ENCODE assay signal across 8 mouse cellular contexts in genomic region chr4:136284455-136284854, GRCm38 (mm10). TPM values are rescaled to one million over a fixed set of nuclear protein-coding genes. Genes with fewer than 3 reads are reported as not detected.
DNase-seq lines count a peak whose midpoint lies in the region; ATAC-seq and TF ChIP-seq lines count a peak whose summit lies in the region.

Gene Zfp46, plus strand, starts transcription at chr4:136284683.

- peak; percentile 39 for TF ChIP-seq POLR2A in embryonic fibroblast, embryonic 13.5 days (IDR thresholded peaks at IDR 0.05; ENCODE audit: low read depth, low read length)

- no peak for TF ChIP-seq CTCF in embryonic fibroblast, embryonic 13.5 days (IDR thresholded peaks at IDR 0.05; ENCODE audit: borderline replicate concordance, insufficient read depth, low read length)
- TF ChIP-seq CTCF in midbrain, postnatal 0 days (IDR thresholded peaks at IDR 0.05): peak; percentile 7; the same call in 1 of the 2 replicates

- no peaks in the 10 kb centered on the region for H3K27me3 ChIP-seq in heart, embryonic 11.5 days (ENCODE audit: control insufficient read depth, insufficient read depth, low read length)
- H3K27me3 ChIP-seq in kidney, embryonic 15.5 days: no peaks in the 10 kb centered on the region
- peaks cover 10% of the 10 kb centered on the region for H3K27me3 ChIP-seq in limb, embryonic 13.5 days
- H3K27me3 ChIP-seq in midbrain, postnatal 0 days (ENCODE audit: insufficient read depth, low read length): no peaks in the 10 kb centered on the region

- H3K27ac ChIP-seq in embryonic fibroblast, embryonic 13.5 days (ENCODE audit: insufficient read depth, low read length): peak within 1 kb of the TSS; percentile 90
- peak within 1 kb of the TSS; percentile 81 for H3K27ac ChIP-seq in heart, embryonic 11.5 days (ENCODE audit: low read depth, low read length)
- peak within 1 kb of the TSS; percentile 94 for H3K27ac ChIP-seq in kidney, embryonic 15.5 days
- H3K27ac ChIP-seq in limb, embryonic 13.5 days: peak within 1 kb of the TSS; percentile 84
- peak within 1 kb of the TSS; percentile 93 for H3K27ac ChIP-seq in midbrain, postnatal 0 days (ENCODE audit: low read depth, low read length)

- H3K9me3 ChIP-seq in heart, embryonic 11.5 days (replicated peaks; ENCODE audit: control insufficient read depth, low read length): peaks cover 2% of the 10 kb centered on the region; the same call in 1 of the 2 replicates
- no peaks in the 10 kb centered on the region for H3K9me3 ChIP-seq in kidney, embryonic 15.5 days (replicated peaks)
- 0 out of 2 replicates have a peak, but pooled peaks cover 3% of the 10 kb centered on the region for H3K9me3 ChIP-seq in limb, embryonic 13.5 days
- H3K9me3 ChIP-seq in midbrain, postnatal 0 days (ENCODE audit: low read length): no peaks in the 10 kb centered on the region

- 28% methylated on average over 5 of the region's 5 CpGs for WGBS in heart, embryonic 11.5 days (ENCODE audit: insufficient replicate concordance)
- 30% methylated on average over 5 of the region's 5 CpGs for WGBS in kidney, embryonic 15.5 days
- 38% methylated on average over 5 of the region's 5 CpGs for WGBS in limb, embryonic 13.5 days
- 17% methylated on average over 5 of the region's 5 CpGs for WGBS in midbrain, postnatal 0 days

- peak within 1 kb of the TSS; percentile 48 for H3K4me3 ChIP-seq in embryonic fibroblast, embryonic 13.5 days (ENCODE audit: insufficient read depth, low read length)
- peak within 1 kb of the TSS; percentile 70 for H3K4me3 ChIP-seq in heart, embryonic 11.5 days (ENCODE audit: low read depth, low read length)
- peak within 1 kb of the TSS; percentile 65 for H3K4me3 ChIP-seq in kidney, embryonic 15.5 days (replicated peaks)
- H3K4me3 ChIP-seq in limb, embryonic 13.5 days: peak within 1 kb of the TSS; percentile 76
- H3K4me3 ChIP-seq in midbrain, postnatal 0 days (ENCODE audit: low read depth, low read length): peak within 1 kb of the TSS; percentile 72

- DNase-seq in spleen, postnatal 36 days (ENCODE audit: low spot score in 2 of 2): peak; percentile 14 to 40
- no peak for DNase-seq in spleen, adult 18-20 months
- peak; percentile 89 for DNase-seq in midbrain, postnatal 0 days (ENCODE audit: low spot score)
- DNase-seq in urinary bladder, postnatal 14 days (ENCODE audit: low spot score): peak; percentile 80

- H3K9ac ChIP-seq in heart, embryonic 11.5 days (ENCODE audit: low read depth, low read length): peak within 1 kb of the TSS; percentile 85
- H3K9ac ChIP-seq in kidney, embryonic 15.5 days: peak within 1 kb of the TSS; percentile 63
- peak within 1 kb of the TSS; percentile 83 for H3K9ac ChIP-seq in limb, embryonic 13.5 days
- H3K9ac ChIP-seq in midbrain, postnatal 0 days (replicated peaks; ENCODE audit: low read length, poor library complexity, severe bottlenecking): peak within 1 kb of the TSS; percentile 54

- peaks cover 6% of the 10 kb centered on the region for H3K4me1 ChIP-seq in embryonic fibroblast, embryonic 13.5 days (ENCODE audit: control insufficient read depth, insufficient read depth, low read length)
- peaks cover 35% of the 10 kb centered on the region for H3K4me1 ChIP-seq in heart, embryonic 11.5 days (ENCODE audit: control insufficient read depth, insufficient read depth, low read length)
- peaks cover 50% of the 10 kb centered on the region for H3K4me1 ChIP-seq in kidney, embryonic 15.5 days
- H3K4me1 ChIP-seq in limb, embryonic 13.5 days: peaks cover 44% of the 10 kb centered on the region
- H3K4me1 ChIP-seq in midbrain, postnatal 0 days (ENCODE audit: insufficient read depth, low read length): peaks cover 10% of the 10 kb centered on the region; the same call in 1 of the 2 replicates

- H3K36me3 ChIP-seq in heart, embryonic 11.5 days (ENCODE audit: control insufficient read depth, insufficient read depth, low read length): peaks cover 19% of the 10 kb centered on the region
- H3K36me3 ChIP-seq in kidney, embryonic 15.5 days: peaks cover 23% of the 10 kb centered on the region
- peaks cover 25% of the 10 kb centered on the region for H3K36me3 ChIP-seq in limb, embryonic 13.5 days
- 0 out of 2 replicates have a peak, but pooled peaks cover 6% of the 10 kb centered on the region for H3K36me3 ChIP-seq in midbrain, postnatal 0 days (ENCODE audit: insufficient read depth, low read length)

- ATAC-seq in heart, embryonic 11.5 days (replicated peaks; ENCODE audit: insufficient number of reproducible peaks, low FRiP score, low TSS enrichment): no peak
- no peak for ATAC-seq in kidney, embryonic 15.5 days (replicated peaks; ENCODE audit: low FRiP score)
- peak; percentile 29; the same call in 1 of the 2 replicates for ATAC-seq in limb, embryonic 13.5 days (ENCODE audit: low FRiP score, low read depth)
- no peak for ATAC-seq in midbrain, postnatal 0 days (ENCODE audit: low FRiP score)

- H3K4me2 ChIP-seq in heart, embryonic 11.5 days: peak within 1 kb of the TSS; percentile 95
- H3K4me2 ChIP-seq in kidney, embryonic 15.5 days: peak within 1 kb of the TSS; percentile 87
- peak within 1 kb of the TSS; percentile 95 for H3K4me2 ChIP-seq in limb, embryonic 13.5 days (replicated peaks)
- peak within 1 kb of the TSS; percentile 61 for H3K4me2 ChIP-seq in midbrain, postnatal 0 days (ENCODE audit: low read depth, low read length, poor library complexity, severe bottlenecking)

RNA-seq across cellular contexts. Expression of gene Zfp46, which starts in this region (rescaled TPM):
- polyA plus RNA-seq in embryonic fibroblast, embryonic 13.5 days (2011; ENCODE audit: insufficient read length, low read depth, missing spikeins): 22.4 and 23.2 TPM in 2 replicates
- 18.4 and 20.6 TPM in 2 replicates for polyA plus RNA-seq in heart, embryonic 11.5 days (2014; fragmentation: Nextera tagmentation; extraction: Ambion mirVana)
- polyA plus RNA-seq in kidney, embryonic 15.5 days (2015; fragmentation: Nextera tagmentation; extraction: Ambion mirVana): 22.8 TPM in 2 replicates
- polyA plus RNA-seq in limb, embryonic 13.5 days (2015; fragmentation: Nextera tagmentation; extraction: Ambion mirVana): 24.3 and 28.4 TPM in 2 replicates
- 53.8 and 66.9 TPM in 2 replicates for total RNA-seq in midbrain, postnatal 0 days (2014; rRNA removed)
- 27.2 and 27.7 TPM in 2 replicates for polyA plus RNA-seq in midbrain, postnatal 0 days (2015; fragmentation: Nextera tagmentation; extraction: Ambion mirVana)

Comparison
In these comparisons a context has a peak if more than half of its experiments do, and no peak if none do; other contexts are left out.
1. DNase-seq: peak in spleen, postnatal 36 days (2 of 2), midbrain, postnatal 0 days (single experiment) and urinary bladder, postnatal 14 days (single experiment); none in spleen, adult 18-20 months (0 of 2).
2. Peak in every context shown above with its lines, with median percentiles within 50 percentile points of each other: H3K27ac ChIP-seq, H3K4me3 ChIP-seq, H3K4me2 ChIP-seq and H3K9ac ChIP-seq.